Mouse (Mus musculus) lung, adult 2 months (tissue): ENCODE results near the gene Atp8a1. TPM values are rescaled to one million over a fixed set of nuclear protein-coding genes. Genes with fewer than 3 reads are reported as not detected.

ENCODE experiments used
- DNase-seq: peaks from one replicate; pipeline ENCODE4 v3.0.0; 2022
- H3K4me1 ChIP-seq: fragments of 200-500 bp; 2 replicates; pipeline ENCODE4 v1.6.1; 2011; ENCODE audit warnings: low read length; ENCODE audit not compliant: control insufficient read depth, insufficient read depth
- H3K4me3 ChIP-seq: fragments of 200-500 bp; replicated peaks from 2 replicates; pipeline ENCODE3; 2011; ENCODE audit warnings: low read depth, mild to moderate bottlenecking, control low read depth, low read length; ENCODE audit errors: extremely low read depth
- CTCF ChIP-seq: fragments of 200-500 bp; IDR thresholded peaks from 2 replicates; pipeline ENCODE4 v1.5.1; 2011; ENCODE audit warnings: mild to moderate bottlenecking, low read length, control low read depth; ENCODE audit not compliant: insufficient read depth
- POLR2A ChIP-seq: fragments of 200-500 bp; IDR thresholded peaks from 2 replicates; pipeline ENCODE4 v1.6.1; 2011; ENCODE audit warnings: low read depth, mild to moderate bottlenecking, control low read depth, low read length, borderline replicate concordance; ENCODE audit errors: extremely low read depth
- WGBS: fragments of 180-500 bp; shearing (Covaris S2); methylation state at CpG from one replicate; pipeline ENCODE4 v1.1.7; 2018; 5-methylcytosine and 5-hydroxymethylcytosine counted together
- polyA plus RNA-seq: library from polyadenylated mRNA; depleted of rRNA; stranded (reverse); fragments of >200 nt; gene quantifications from 2 replicates; pipeline ENCODE4 v1.2.3, GENCODE M21; 2012; rRNA removed

Atp8a1 gene
- 75.7 and 171 TPM in 2 replicates for polyA plus RNA-seq

DNA sequence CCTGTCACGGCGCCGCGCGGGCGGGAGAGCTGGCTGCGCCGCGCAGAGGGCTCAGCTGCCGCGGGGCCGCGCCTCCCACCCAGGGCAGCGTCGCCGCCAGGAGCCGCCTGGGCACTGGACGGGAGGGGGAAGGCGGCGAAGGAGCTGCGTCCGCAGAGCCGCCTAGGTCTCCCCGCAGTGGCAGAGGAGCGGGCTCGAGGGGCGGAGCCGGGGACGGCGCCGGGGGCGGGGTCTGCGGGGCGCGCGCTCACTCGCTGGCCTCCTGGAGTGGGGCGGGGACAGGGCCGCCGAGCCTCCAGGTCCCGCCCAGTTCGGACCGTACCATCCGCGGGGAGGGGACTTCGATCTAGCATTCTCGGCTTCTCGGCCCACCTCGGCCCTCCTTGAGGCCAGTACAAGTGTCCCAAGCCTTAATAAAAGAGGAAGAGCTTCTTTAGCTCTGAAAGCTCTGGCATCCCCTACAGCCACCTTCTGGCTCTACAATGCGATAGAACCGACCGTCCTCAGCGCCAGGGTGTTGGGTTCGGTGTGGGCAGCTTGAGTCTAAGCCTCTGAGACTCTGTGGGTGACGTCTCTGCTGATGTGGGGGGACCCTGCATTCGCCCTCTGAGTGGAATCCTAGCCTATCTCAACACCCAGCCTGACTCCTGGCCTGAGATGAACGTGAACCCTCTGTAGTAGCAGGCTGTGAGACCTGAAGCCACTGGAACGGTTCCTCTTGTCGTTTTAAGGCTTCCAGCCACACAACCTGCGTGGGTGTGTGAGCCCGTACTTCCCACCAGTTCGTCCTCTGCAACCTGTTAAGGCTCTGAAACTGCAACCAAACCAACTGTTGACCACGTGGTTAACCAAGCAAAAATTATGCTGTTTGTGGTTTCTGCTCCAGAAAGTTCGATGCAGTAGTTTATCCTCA lies at the start of gene Atp8a1:
Gene Atp8a1, minus strand, starts transcription at position 182 of the 913 bp plus-strand sequence.
- peak; percentile 99 for DNase-seq
- WGBS: under 1% methylated on average over 61 of the region's 64 CpGs
- peak within 1 kb of the TSS; percentile 86 for H3K4me3 ChIP-seq
- H3K4me1 ChIP-seq: no peaks in the 10 kb centered on the region; the same call in none of the 2 replicates
- TF ChIP-seq POLR2A (peak; percentile 89), CTCF (0 out of 2 replicates have a peak, but pooled peaks have one; percentile 29)

DNA sequence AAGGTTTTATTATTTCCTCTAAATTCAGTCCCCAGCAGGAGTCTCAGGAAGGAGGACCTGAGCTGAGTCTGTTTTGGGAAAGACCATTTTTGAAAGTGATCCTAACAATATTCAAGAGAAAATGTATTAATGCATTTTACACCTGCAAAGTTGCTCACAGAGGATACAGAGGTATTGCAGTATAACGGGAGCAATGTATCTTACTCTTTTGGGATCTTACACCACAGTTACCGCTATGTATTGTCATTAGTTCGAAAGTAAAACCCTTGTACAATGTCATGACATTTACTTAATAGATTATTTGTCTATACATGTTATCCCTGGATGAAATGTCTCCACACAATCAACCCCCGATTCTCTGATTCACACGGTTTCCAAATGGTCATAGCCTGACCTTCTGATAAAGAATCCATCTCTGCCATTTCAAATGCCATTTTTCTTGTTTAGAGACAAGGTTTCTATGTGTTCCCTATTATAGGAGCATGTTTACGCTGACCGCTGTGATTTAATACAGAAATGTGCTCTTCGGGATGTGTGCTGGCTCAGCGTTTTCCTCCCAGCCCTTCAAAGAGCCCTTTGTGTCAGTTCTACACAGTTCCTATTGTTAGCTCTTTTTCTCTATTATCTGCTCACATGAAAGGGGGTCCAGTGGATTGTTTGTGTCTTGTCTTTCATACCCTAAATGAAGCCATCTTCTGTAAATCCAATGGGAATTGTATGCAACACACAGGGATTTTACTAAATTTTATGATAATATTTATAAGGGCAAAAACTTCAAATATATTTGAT lies 37.4 kb upstream of the Atp8a1 start:
- H3K4me3 ChIP-seq: no peak overlapping the region
- WGBS: 83% methylated on average over 9 of the region's 9 CpGs
- TF ChIP-seq CTCF (no peak), POLR2A (no peak)
- no peak for DNase-seq
- no peaks in the 10 kb centered on the region for H3K4me1 ChIP-seq

DNA sequence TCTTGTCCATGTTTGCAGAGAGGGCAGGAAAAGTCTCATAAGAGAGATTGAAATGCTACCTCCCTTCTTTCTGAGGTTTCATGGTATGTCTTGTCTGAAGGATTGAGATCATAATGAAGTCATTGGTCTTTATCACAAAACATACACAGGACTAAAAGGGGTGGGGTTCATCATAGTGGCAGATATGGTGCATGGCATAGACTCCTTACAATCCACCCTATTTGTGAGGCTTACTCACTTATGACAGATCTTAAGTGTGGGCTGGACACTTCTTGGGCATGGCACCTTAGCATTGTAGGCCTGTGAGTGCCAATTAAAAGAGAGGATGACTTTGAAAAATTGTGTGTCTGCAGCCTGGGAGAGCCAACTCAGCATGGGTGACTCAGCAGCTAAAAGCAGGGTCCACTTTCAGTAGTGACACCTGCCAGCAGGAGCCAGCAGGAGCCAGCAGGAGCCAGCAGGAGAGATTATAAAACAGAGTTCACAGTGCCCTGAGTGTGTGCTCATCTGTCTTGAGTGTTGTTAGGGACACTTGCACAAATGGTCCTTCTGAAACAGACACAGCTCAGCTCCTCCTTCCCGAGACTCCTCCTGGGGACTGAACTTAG lies 36.4 kb upstream of the Atp8a1 start:
- Histone ChIP-seq H3K4me1 (no peaks in the 10 kb centered on the region), H3K4me3 (no peak overlapping the region)
- WGBS: 59% methylated on average over 1 of the region's 1 CpGs
- peak; percentile 26 for DNase-seq
- TF ChIP-seq POLR2A: no peak
- TF ChIP-seq CTCF: no peak

DNA sequence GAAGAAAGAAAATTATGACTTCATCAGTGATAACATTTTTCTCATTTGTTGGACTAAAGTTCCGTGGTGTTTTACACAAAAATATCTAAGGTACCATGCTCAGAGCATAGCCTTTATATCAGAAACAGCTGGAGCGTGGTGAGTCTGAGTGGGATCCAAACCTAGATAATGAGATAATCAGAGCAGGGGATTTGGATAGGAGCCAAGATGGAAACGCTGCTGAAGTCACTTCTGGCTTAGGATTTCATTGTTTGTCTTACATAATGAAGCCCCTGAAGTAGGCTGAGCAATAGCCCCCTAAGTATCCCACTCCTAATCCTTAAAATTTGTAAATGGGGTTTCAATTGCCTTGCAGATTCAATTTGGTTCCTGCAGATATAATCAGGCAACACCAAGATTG lies 24.2 kb upstream of the Atp8a1 start:
- TF ChIP-seq CTCF: no peak
- TF ChIP-seq POLR2A: no peak
- H3K4me1 ChIP-seq: no peaks in the 10 kb centered on the region
- H3K4me3 ChIP-seq: no peak overlapping the region
- WGBS: 28% methylated on average over 3 of the region's 3 CpGs
- DNase-seq: no peak

DNA sequence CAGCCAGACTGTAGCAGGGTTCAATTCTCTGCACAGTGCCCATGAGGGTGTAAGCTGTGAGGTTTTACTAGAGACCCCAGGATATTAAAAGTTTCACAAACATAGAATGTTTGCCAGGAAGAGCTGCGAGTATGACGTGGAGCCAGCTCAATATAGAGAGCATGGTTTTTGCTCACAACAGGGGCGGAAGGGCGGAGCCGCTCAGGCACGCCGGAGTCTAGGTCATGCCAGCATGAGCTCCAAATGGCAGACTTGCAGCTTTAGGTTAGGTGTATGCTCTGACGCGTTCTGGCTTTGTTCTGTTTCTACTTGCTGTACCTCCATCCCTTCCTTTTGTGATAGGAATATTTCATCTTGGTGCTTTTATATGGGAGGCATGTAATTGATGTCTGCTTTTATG lies 19.0 kb upstream of the Atp8a1 start:
- 66% methylated on average over 9 of the region's 9 CpGs for WGBS
- TF ChIP-seq POLR2A: no peak
- TF ChIP-seq CTCF: no peak
- H3K4me1 ChIP-seq: peaks cover 5% of the 10 kb centered on the region
- H3K4me3 ChIP-seq: no peak overlapping the region
- DNase-seq: no peak

DNA sequence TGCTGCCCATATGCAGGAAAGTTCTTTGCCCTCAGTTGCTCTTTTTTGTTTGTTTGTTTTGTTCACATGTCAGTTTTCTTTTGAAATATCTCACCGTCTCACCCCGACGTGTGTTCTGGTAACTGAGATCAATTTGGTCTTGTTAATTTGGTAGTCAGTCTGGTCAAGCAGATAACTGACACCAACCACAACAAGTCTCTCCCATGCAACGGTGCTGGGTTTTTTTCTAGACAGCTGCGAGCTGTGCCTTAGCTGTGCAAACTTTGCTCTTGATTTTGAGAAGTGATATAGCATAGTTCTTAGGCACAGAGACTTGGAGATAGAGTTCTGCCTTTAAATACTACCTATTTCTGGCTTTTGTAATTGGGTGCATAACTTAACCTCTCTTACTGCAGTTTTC lies 18.4 kb upstream of the Atp8a1 start:
- TF ChIP-seq POLR2A: no peak
- TF ChIP-seq CTCF: no peak
- Histone ChIP-seq H3K4me3 (no peak overlapping the region), H3K4me1 (peaks cover 5% of the 10 kb centered on the region)
- no peak for DNase-seq
- 63% methylated on average over 5 of the region's 5 CpGs for WGBS

DNA sequence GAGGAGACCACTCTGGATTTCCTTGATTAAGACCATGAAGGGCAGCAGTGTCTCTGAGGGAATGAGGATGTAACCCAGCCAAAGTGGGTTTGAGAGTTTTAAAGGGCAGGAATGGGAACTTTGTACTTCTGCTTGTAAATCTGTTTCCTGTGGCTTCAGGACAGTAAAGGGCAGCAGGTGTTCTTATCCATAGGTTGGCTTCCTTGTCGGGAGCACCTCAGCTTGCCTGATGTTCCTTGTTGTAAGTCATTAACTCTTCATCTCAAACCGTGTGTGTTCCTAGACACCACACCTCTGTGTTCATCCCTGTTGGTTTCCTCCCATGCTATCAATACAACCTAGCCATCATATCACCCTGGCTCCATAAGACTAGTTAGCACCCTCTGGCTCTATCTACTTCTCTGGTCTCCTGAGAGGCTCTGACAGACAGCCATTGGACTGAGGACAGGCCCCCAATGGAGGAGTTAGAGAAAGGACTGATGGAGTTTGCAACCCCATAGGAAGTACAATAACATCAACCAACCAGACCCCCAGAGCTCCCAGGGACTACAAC lies 17.4 kb upstream of the Atp8a1 start:
- Histone ChIP-seq H3K4me1 (peaks cover 5% of the 10 kb centered on the region), H3K4me3 (no peak overlapping the region)
- no peak for TF ChIP-seq POLR2A
- no peak for TF ChIP-seq CTCF
- WGBS: 80% methylated on average over 2 of the region's 2 CpGs
- DNase-seq: no peak

DNA sequence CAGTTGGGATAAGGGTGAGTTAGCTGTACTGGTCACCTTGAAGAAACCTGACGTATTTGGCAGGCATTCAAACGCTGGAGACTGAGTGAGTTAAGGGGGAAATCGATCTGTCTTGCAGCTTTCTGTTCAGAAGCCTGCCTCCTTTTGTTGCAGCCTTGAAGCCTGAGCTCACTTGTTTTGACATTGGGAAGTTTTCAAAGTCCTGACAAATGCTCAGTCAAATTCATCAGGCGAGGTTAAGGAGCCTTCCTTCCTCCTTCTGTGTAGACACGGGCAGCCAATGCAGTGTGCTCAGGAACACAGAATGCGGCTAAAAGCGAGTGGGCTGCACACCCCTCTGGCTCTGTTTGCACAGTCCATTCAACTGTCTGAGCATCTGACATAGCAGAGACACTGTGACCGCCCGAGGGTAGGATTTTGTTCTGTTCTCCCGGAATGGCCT lies 16.7 kb upstream of the Atp8a1 start:
- no peak for TF ChIP-seq POLR2A
- TF ChIP-seq CTCF: no peak

DNA sequence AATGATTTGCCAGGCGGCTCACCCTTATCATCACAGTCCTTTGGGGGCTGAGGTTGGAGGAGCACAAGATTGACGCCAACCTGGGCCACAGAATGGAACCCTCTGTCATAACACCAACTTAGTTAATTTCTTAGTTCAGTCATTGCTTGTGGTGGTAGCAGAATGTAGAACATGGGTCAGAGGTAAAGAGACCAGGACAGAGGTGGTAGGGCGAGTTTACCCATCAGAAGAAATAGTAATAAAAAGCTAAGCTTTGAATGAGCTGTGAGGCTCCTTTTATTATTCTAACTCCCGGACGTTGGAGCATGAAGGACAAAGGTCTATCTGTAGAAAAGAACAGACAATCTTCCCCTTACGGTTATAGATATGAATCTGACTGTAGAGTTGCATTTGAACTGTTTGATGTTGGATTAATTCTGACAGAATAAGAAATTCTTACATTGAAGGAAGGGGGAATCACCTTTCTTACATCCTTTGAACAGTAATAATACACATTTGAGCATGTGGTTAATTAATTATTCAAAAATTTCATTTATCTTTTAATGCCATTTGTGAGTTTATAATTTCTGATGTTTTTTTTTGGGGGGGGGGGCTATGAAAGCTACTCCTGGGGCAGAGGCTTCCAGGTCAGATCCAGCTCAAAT lies 7.9 kb upstream of the Atp8a1 start:
- no peak for DNase-seq
- Histone ChIP-seq H3K4me1 (no peaks in the 10 kb centered on the region), H3K4me3 (no peak overlapping the region)
- TF ChIP-seq CTCF: no peak
- no peak for TF ChIP-seq POLR2A
- 86% methylated on average over 6 of the region's 6 CpGs for WGBS

More for the DNA sequence above, 16.7 kb upstream of the Atp8a1 start:
- DNase-seq: peak; percentile 15
- Histone ChIP-seq H3K4me3 (no peak overlapping the region), H3K4me1 (peaks cover 5% of the 10 kb centered on the region)
- WGBS: 41% methylated on average over 10 of the region's 10 CpGs
